Mouse (Mus musculus): ENCODE measurements around the gene 2810006K23Rik.

Gene 2810006K23Rik

DNA sequence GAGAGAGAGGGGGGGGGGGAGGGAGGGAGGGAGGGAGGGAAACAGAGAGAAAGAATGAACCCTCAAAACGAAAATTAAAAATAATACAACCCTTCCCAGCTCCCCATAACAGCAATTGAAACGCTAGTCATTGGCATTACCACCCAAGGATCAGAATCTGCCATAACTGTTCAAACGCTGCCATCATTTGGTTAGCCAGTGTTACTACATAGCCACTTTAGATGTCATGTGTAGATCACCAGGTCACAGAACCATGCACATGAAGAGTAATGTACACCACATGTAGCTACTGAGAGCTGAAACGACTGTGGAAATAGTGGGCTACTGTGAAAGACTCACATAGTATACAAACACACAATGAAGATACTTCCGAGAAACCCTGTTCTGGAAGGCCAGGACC, 60.0 kb downstream of the 2810006K23Rik start:
- no peak for DNase-seq (ENCODE audit: low spot score in 2 of 2)
